Mouse (Mus musculus) common myeloid progenitor, adult 5-6 weeks (primary cell): Measurements from ENCODE around the gene Plekhg3. TPM values are rescaled to one million over a fixed set of nuclear protein-coding genes. Genes with fewer than 3 reads are reported as not detected.

Experiments used
- ATAC-seq: replicated peaks from 2 replicates; pipeline ENCODE4 v1.8.0; 2016; ENCODE audit warnings: low read depth, mild to moderate bottlenecking, moderate TSS enrichment, inconsistent platforms; ENCODE audit not compliant: poor library complexity, severe bottlenecking
- total RNA-seq: library from RNA; stranded (forward); fragments of 200-1000, 187-1606 nt; gene quantifications from 2 replicates; pipeline ENCODE4 v1.2.3, GENCODE M21; 2017

Plekhg3 gene
- total RNA-seq, 1 experiment from 2014 or later = 7.4 TPM

GRCm38 (mm10) chr12:76577858-76578257, 47.2 kb downstream of the Plekhg3 start:
- ATAC-seq = no peak

GRCm38 (mm10) chr12:76578465-76578864, 47.8 kb downstream of the Plekhg3 start:
- no peak for ATAC-seq

GRCm38 (mm10) chr12:76579806-76580205, 49.1 kb downstream of the Plekhg3 start:
- no peak for ATAC-seq

- no peak for ATAC-seq
These were observed 51.4 kb downstream of the Plekhg3 start for GRCm38 (mm10) chr12:76582139-76582538.

- ATAC-seq = peak; percentile 57
These were observed 52.1 kb downstream of the Plekhg3 start for GRCm38 (mm10) chr12:76582841-76583240.

- no peak for ATAC-seq
These were observed 52.8 kb downstream of the Plekhg3 start for GRCm38 (mm10) chr12:76583454-76583853.

- no peak for ATAC-seq
These were observed 54.3 kb downstream of the Plekhg3 start for GRCm38 (mm10) chr12:76585028-76585427.

GRCm38 (mm10) chr12:76587357-76587756, 56.7 kb downstream of the Plekhg3 start:
- ATAC-seq = no peak

GRCm38 (mm10) chr12:76589531-76589930, 58.8 kb downstream of the Plekhg3 start:
- no peak for ATAC-seq

GRCm38 (mm10) chr12:76591037-76591436, 60.3 kb downstream of the Plekhg3 start:
- no peak for ATAC-seq

GRCm38 (mm10) chr12:76592213-76592612, 61.5 kb downstream of the Plekhg3 start:
- ATAC-seq = no peak

GRCm38 (mm10) chr12:76593254-76593653, 62.6 kb downstream of the Plekhg3 start:
- no peak for ATAC-seq

GRCm38 (mm10) chr12:76593839-76594322, 63.2 kb downstream of the Plekhg3 start:
- peak; percentile 84 for ATAC-seq

GRCm38 (mm10) chr12:76594556-76594955, 63.9 kb downstream of the Plekhg3 start:
- ATAC-seq = no peak

GRCm38 (mm10) chr12:76595830-76596229, 65.1 kb downstream of the Plekhg3 start:
- no peak for ATAC-seq

- peak; percentile 58 for ATAC-seq
These were observed 65.8 kb downstream of the Plekhg3 start for GRCm38 (mm10) chr12:76596292-76597023.

GRCm38 (mm10) chr12:76597577-76598100, 66.9 kb downstream of the Plekhg3 start:
- no peak for ATAC-seq

GRCm38 (mm10) chr12:76598196-76598928, 67.7 kb downstream of the Plekhg3 start:
- no peak for ATAC-seq

GRCm38 (mm10) chr12:76603779-76604178, 73.1 kb downstream of the Plekhg3 start:
- no peak for ATAC-seq

- ATAC-seq = no peak
These were observed 73.9 kb downstream of the Plekhg3 start for GRCm38 (mm10) chr12:76604546-76604945.

GRCm38 (mm10) chr12:76605837-76606236, 75.1 kb downstream of the Plekhg3 start:
- 0 out of 2 replicates have a peak, but pooled peaks have one; percentile 22 for ATAC-seq
